Mouse (Mus musculus): ENCODE measurements around the gene Slc46a1. TPM values are rescaled to one million over a fixed set of nuclear protein-coding genes. Genes with fewer than 3 reads are reported as not detected.

The Slc46a1 gene
- polyA plus RNA-seq, 1 experiment from 2014 or later, result 19.8 TPM

- no peak overlapping the region for H3K9ac ChIP-seq (replicated peaks; ENCODE audit: low read depth, low read length)
- no peak overlapping the region for H3K4me2 ChIP-seq (ENCODE audit: low read length)
- H3K9me3 ChIP-seq (ENCODE audit: control insufficient read depth, low read length), result no peaks in the 10 kb centered on the region
- no peak overlapping the region for H3K4me3 ChIP-seq (replicated peaks; ENCODE audit: low read length)
- no peaks in the 10 kb centered on the region for H3K36me3 ChIP-seq (ENCODE audit: control insufficient read depth, insufficient read depth)
- no peak overlapping the region for H3K27ac ChIP-seq (ENCODE audit: low read length)
- no peak for ATAC-seq
- no peaks in the 10 kb centered on the region for H3K27me3 ChIP-seq (replicated peaks; ENCODE audit: control insufficient read depth, insufficient read depth, low read length)
- WGBS, result 60% methylated on average over 2 of the region's 2 CpGs
- no peaks in the 10 kb centered on the region for H3K4me1 ChIP-seq (replicated peaks; ENCODE audit: control insufficient read depth, insufficient read depth, low read length)
These were observed 15.2 kb upstream of the Slc46a1 start for GRCm38 (mm10) chr11:78450337-78450736.

- no peak overlapping the region for H3K9ac ChIP-seq (replicated peaks; ENCODE audit: low read depth, low read length)
- 14% methylated on average over 4 of the region's 4 CpGs for WGBS
- H3K9me3 ChIP-seq (ENCODE audit: control insufficient read depth, low read length), result no peaks in the 10 kb centered on the region
- H3K4me3 ChIP-seq (replicated peaks; ENCODE audit: low read length), result no peak overlapping the region
- ATAC-seq, result no peak
- H3K4me2 ChIP-seq (ENCODE audit: low read length), result no peak overlapping the region
- H3K27me3 ChIP-seq (replicated peaks; ENCODE audit: control insufficient read depth, insufficient read depth, low read length), result no peaks in the 10 kb centered on the region
- no peaks in the 10 kb centered on the region for H3K36me3 ChIP-seq (ENCODE audit: control insufficient read depth, insufficient read depth)
- no peak overlapping the region for H3K27ac ChIP-seq (ENCODE audit: low read length)
- H3K4me1 ChIP-seq (replicated peaks; ENCODE audit: control insufficient read depth, insufficient read depth, low read length), result no peaks in the 10 kb centered on the region
These were observed 11.8 kb upstream of the Slc46a1 start for GRCm38 (mm10) chr11:78453675-78454074.

GRCm38 (mm10) chr11:78454276-78454675 lies 11.2 kb upstream of the Slc46a1 start:
- ATAC-seq, result no peak
- Histone ChIP-seq H3K27me3 (replicated peaks; ENCODE audit: control insufficient read depth, insufficient read depth, low read length) (no peaks in the 10 kb centered on the region), H3K9me3 (ENCODE audit: control insufficient read depth, low read length) (no peaks in the 10 kb centered on the region), H3K4me1 (replicated peaks; ENCODE audit: control insufficient read depth, insufficient read depth, low read length) (no peaks in the 10 kb centered on the region), H3K36me3 (ENCODE audit: control insufficient read depth, insufficient read depth) (no peaks in the 10 kb centered on the region), H3K9ac (replicated peaks; ENCODE audit: low read depth, low read length) (no peak overlapping the region), H3K4me3 (replicated peaks; ENCODE audit: low read length) (no peak overlapping the region), H3K27ac (ENCODE audit: low read length) (no peak overlapping the region), H3K4me2 (ENCODE audit: low read length) (no peak overlapping the region)
- WGBS, result 70% methylated on average over 7 of the region's 7 CpGs

GRCm38 (mm10) chr11:78455308-78455707 lies 10.2 kb upstream of the Slc46a1 start:
- 46% methylated on average over 5 of the region's 5 CpGs for WGBS
- Histone ChIP-seq H3K4me3 (replicated peaks; ENCODE audit: low read length) (no peak overlapping the region), H3K4me2 (ENCODE audit: low read length) (no peak overlapping the region), H3K4me1 (replicated peaks; ENCODE audit: control insufficient read depth, insufficient read depth, low read length) (no peaks in the 10 kb centered on the region), H3K36me3 (ENCODE audit: control insufficient read depth, insufficient read depth) (no peaks in the 10 kb centered on the region), H3K27me3 (replicated peaks; ENCODE audit: control insufficient read depth, insufficient read depth, low read length) (no peaks in the 10 kb centered on the region), H3K9me3 (ENCODE audit: control insufficient read depth, low read length) (no peaks in the 10 kb centered on the region), H3K9ac (replicated peaks; ENCODE audit: low read depth, low read length) (no peak overlapping the region), H3K27ac (ENCODE audit: low read length) (no peak overlapping the region)
- ATAC-seq, result no peak

GRCm38 (mm10) chr11:78458740-78459139 lies 6.8 kb upstream of the Slc46a1 start:
- 87% methylated on average over 17 of the region's 17 CpGs for WGBS
- Histone ChIP-seq H3K9me3 (ENCODE audit: control insufficient read depth, low read length) (no peaks in the 10 kb centered on the region), H3K9ac (replicated peaks; ENCODE audit: low read depth, low read length) (no peak overlapping the region), H3K27me3 (replicated peaks; ENCODE audit: control insufficient read depth, insufficient read depth, low read length) (no peaks in the 10 kb centered on the region), H3K4me1 (replicated peaks; ENCODE audit: control insufficient read depth, insufficient read depth, low read length) (no peaks in the 10 kb centered on the region), H3K4me2 (ENCODE audit: low read length) (no peak overlapping the region), H3K27ac (ENCODE audit: low read length) (no peak overlapping the region), H3K4me3 (replicated peaks; ENCODE audit: low read length) (no peak overlapping the region), H3K36me3 (ENCODE audit: control insufficient read depth, insufficient read depth) (no peaks in the 10 kb centered on the region)
- ATAC-seq, result no peak

GRCm38 (mm10) chr11:78461894-78462293 lies 3.6 kb upstream of the Slc46a1 start:
- H3K4me1 ChIP-seq (replicated peaks; ENCODE audit: control insufficient read depth, insufficient read depth, low read length), result peaks cover 13% of the 10 kb centered on the region
- no peaks in the 10 kb centered on the region for H3K36me3 ChIP-seq (ENCODE audit: control insufficient read depth, insufficient read depth)
- H3K9ac ChIP-seq (replicated peaks; ENCODE audit: low read depth, low read length), result no peak overlapping the region
- H3K4me2 ChIP-seq (ENCODE audit: low read length), result no peak overlapping the region
- H3K27me3 ChIP-seq (replicated peaks; ENCODE audit: control insufficient read depth, insufficient read depth, low read length), result no peaks in the 10 kb centered on the region
- no peaks in the 10 kb centered on the region for H3K9me3 ChIP-seq (ENCODE audit: control insufficient read depth, low read length)
- H3K27ac ChIP-seq (ENCODE audit: low read length), result no peak overlapping the region
- ATAC-seq, result no peak
- 68% methylated on average over 1 of the region's 1 CpGs for WGBS
- H3K4me3 ChIP-seq (replicated peaks; ENCODE audit: low read length), result no peak overlapping the region

GRCm38 (mm10) chr11:78462669-78463068 lies 2.8 kb upstream of the Slc46a1 start:
- ATAC-seq, result no peak
- no peak overlapping the region for H3K4me3 ChIP-seq (replicated peaks; ENCODE audit: low read length)
- H3K9ac ChIP-seq (replicated peaks; ENCODE audit: low read depth, low read length), result no peak overlapping the region
- no peaks in the 10 kb centered on the region for H3K9me3 ChIP-seq (ENCODE audit: control insufficient read depth, low read length)
- H3K4me1 ChIP-seq (replicated peaks; ENCODE audit: control insufficient read depth, insufficient read depth, low read length), result peaks cover 13% of the 10 kb centered on the region
- H3K36me3 ChIP-seq (ENCODE audit: control insufficient read depth, insufficient read depth), result no peaks in the 10 kb centered on the region
- no peak overlapping the region for H3K27ac ChIP-seq (ENCODE audit: low read length)
- 80% methylated on average over 5 of the region's 5 CpGs for WGBS
- H3K4me2 ChIP-seq (ENCODE audit: low read length), result no peak overlapping the region
- H3K27me3 ChIP-seq (replicated peaks; ENCODE audit: control insufficient read depth, insufficient read depth, low read length), result no peaks in the 10 kb centered on the region

- Histone ChIP-seq H3K9me3 (ENCODE audit: control insufficient read depth, low read length) (no peaks in the 10 kb centered on the region), H3K4me3 (replicated peaks; ENCODE audit: low read length) (no peak overlapping the region), H3K27ac (ENCODE audit: low read length) (no peak overlapping the region), H3K4me1 (replicated peaks; ENCODE audit: control insufficient read depth, insufficient read depth, low read length) (peaks cover 13% of the 10 kb centered on the region), H3K27me3 (replicated peaks; ENCODE audit: control insufficient read depth, insufficient read depth, low read length) (no peaks in the 10 kb centered on the region), H3K9ac (replicated peaks; ENCODE audit: low read depth, low read length) (no peak overlapping the region), H3K4me2 (ENCODE audit: low read length) (no peak overlapping the region), H3K36me3 (ENCODE audit: control insufficient read depth, insufficient read depth) (no peaks in the 10 kb centered on the region)
- 71% methylated on average over 13 of the region's 13 CpGs for WGBS
- ATAC-seq, result no peak
These were observed 2.0 kb upstream of the Slc46a1 start for GRCm38 (mm10) chr11:78463286-78464036.

- no peak for ATAC-seq
- Histone ChIP-seq H3K9me3 (ENCODE audit: control insufficient read depth, low read length) (no peaks in the 10 kb centered on the region), H3K27ac (ENCODE audit: low read length) (no peak overlapping the region)
These were observed 381 bp upstream of the Slc46a1 start for GRCm38 (mm10) chr11:78465116-78465515.

More at GRCm38 (mm10) chr11:78465116-78465515, 381 bp upstream of the Slc46a1 start:
- Histone ChIP-seq H3K4me2 (ENCODE audit: low read length) (peak overlapping the region; percentile 76), H3K27me3 (replicated peaks; ENCODE audit: control insufficient read depth, insufficient read depth, low read length) (no peaks in the 10 kb centered on the region), H3K9ac (replicated peaks; ENCODE audit: low read depth, low read length) (peak overlapping the region; percentile 77; the same call in 1 of the 2 replicates), H3K36me3 (ENCODE audit: control insufficient read depth, insufficient read depth) (no peaks in the 10 kb centered on the region), H3K4me1 (replicated peaks; ENCODE audit: control insufficient read depth, insufficient read depth, low read length) (peaks cover 13% of the 10 kb centered on the region), H3K4me3 (replicated peaks; ENCODE audit: low read length) (peak overlapping the region; percentile 67)
- WGBS, result 25% methylated on average over 9 of the region's 9 CpGs
